1 mouse cellular context compared by ENCODE assay signal in genomic region chr5:64918616-64919597, GRCm38 (mm10).
TF ChIP-seq lines count a peak whose summit lies in the region.

No protein-coding gene starts in this region.

TF ChIP-seq in MEL, 35 proteins besides CTCF, POLR2A, EP300 and RAD21 (continued from another document):
- no peak for TF ChIP-seq POLR2AphosphoS2 (IDR thresholded peaks at IDR 0.05; ENCODE audit: low read length)
- TF ChIP-seq NELFE (IDR thresholded peaks at IDR 0.05; ENCODE audit: low read depth, low read length): no peak
- no peak for TF ChIP-seq MAZ (IDR thresholded peaks at IDR 0.05; ENCODE audit: low read depth, low read length)
- TF ChIP-seq MAX (IDR thresholded peaks at IDR 0.05; ENCODE audit: low read length): no peak
